Mouse (Mus musculus): ENCODE results near the gene Hist2h2bb. TPM values are rescaled to one million over a fixed set of nuclear protein-coding genes. Genes with fewer than 3 reads are reported as not detected.
"Not testable (repeated sequence)": the region's sequence is repeated elsewhere in the genome, so short reads cannot be mapped to it uniquely, and the experiment has no call there.

Gene Hist2h2bb
- polyA plus RNA-seq, 1 experiment from 2014 or later, result 15.5 TPM

GRCm38 (mm10) chr3:96273591-96274465 is 4.3 kb downstream of the Hist2h2bb start:
- H3K9me3 ChIP-seq, result no peaks in the 10 kb centered on the region
- peaks cover 6% of the 10 kb centered on the region; the same call in 1 of the 2 replicates for H3K4me1 ChIP-seq
- H3K4me3 ChIP-seq, result no peak overlapping the region
- no peak for ATAC-seq (ENCODE audit: low FRiP score, low read depth)
- WGBS, result 90% methylated on average over 17 of the region's 17 CpGs
- H3K4me2 ChIP-seq (replicated peaks), result no peak overlapping the region
- no peaks in the 10 kb centered on the region for H3K27me3 ChIP-seq
- no peak overlapping the region for H3K27ac ChIP-seq
- H3K36me3 ChIP-seq, result no peaks in the 10 kb centered on the region
- H3K9ac ChIP-seq, result no peak overlapping the region

GRCm38 (mm10) chr3:96277428-96277799 is 7.9 kb downstream of the Hist2h2bb start:
- Histone ChIP-seq H3K9me3 (no peaks in the 10 kb centered on the region), H3K4me1 (peaks cover 6% of the 10 kb centered on the region; the same call in 1 of the 2 replicates), H3K9ac (peak overlapping the region; percentile 73), H3K4me2 (replicated peaks) (peak overlapping the region; percentile 81), H3K36me3 (no peaks in the 10 kb centered on the region), H3K4me3 (peak overlapping the region; percentile 52), H3K27me3 (peaks cover 3% of the 10 kb centered on the region), H3K27ac (peak overlapping the region; percentile 88)
- ATAC-seq (ENCODE audit: low FRiP score, low read depth), result no peak
- WGBS, result 19% methylated on average over 8 of the region's 8 CpGs

- Histone ChIP-seq H3K9ac (peak overlapping the region; percentile 73), H3K4me3 (peak overlapping the region; percentile 52), H3K4me1 (peaks cover 6% of the 10 kb centered on the region; the same call in 1 of the 2 replicates), H3K9me3 (no peaks in the 10 kb centered on the region), H3K36me3 (no peaks in the 10 kb centered on the region), H3K27me3 (peaks cover 5% of the 10 kb centered on the region), H3K27ac (peak overlapping the region; percentile 88), H3K4me2 (replicated peaks) (peak overlapping the region; percentile 81)
- under 1% methylated on average over 49 of the region's 49 CpGs for WGBS
- ATAC-seq (ENCODE audit: low FRiP score, low read depth), result peak; percentile 97
These were observed 8.5 kb downstream of the Hist2h2bb start for GRCm38 (mm10) chr3:96277800-96278624.

- no peak overlapping the region for H3K4me3 ChIP-seq
- H3K9ac ChIP-seq, result no peak overlapping the region
- no peaks in the 10 kb centered on the region for H3K36me3 ChIP-seq
- peaks cover 6% of the 10 kb centered on the region; the same call in 1 of the 2 replicates for H3K4me1 ChIP-seq
- peaks cover 17% of the 10 kb centered on the region for H3K27me3 ChIP-seq
- WGBS, result 58% methylated on average over 6 of the region's 6 CpGs
- no peaks in the 10 kb centered on the region for H3K9me3 ChIP-seq
- H3K4me2 ChIP-seq (replicated peaks), result no peak overlapping the region
- no peak overlapping the region for H3K27ac ChIP-seq
- no peak for ATAC-seq (ENCODE audit: low FRiP score, low read depth)
These were observed 11.1 kb downstream of the Hist2h2bb start for GRCm38 (mm10) chr3:96280660-96281059.

DNA sequence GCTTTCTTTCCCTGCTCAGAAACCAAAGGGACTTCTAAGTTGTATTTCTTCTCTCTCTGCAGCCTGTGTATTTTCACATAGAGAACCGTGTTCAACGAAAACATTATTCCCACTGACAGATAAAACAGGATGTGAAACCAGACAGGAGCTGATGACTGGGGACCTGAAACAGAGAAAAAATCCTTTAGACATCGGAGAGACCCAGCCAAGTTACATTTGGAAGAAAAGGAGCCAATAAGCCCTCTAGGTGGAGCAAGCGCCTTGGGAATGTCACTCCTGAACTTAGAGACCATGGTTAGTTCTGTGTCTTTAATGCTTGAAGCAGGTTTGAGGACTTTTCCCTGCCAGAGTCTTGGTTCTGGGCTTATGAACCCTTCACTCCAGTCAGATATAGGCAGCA is 14.9 kb downstream of the Hist2h2bb start:
- H3K27ac ChIP-seq, result no peak overlapping the region
- peaks cover 21% of the 10 kb centered on the region for H3K27me3 ChIP-seq
- peak overlapping the region; percentile 43 for H3K9ac ChIP-seq
- no peaks in the 10 kb centered on the region for H3K36me3 ChIP-seq
- H3K9me3 ChIP-seq, result no peaks in the 10 kb centered on the region
- ATAC-seq (ENCODE audit: low FRiP score, low read depth), result no peak
- 15% methylated on average over 4 of the region's 4 CpGs for WGBS
- H3K4me2 ChIP-seq (replicated peaks), result peak overlapping the region; percentile 40
- H3K4me3 ChIP-seq, result no peak overlapping the region
- no peaks in the 10 kb centered on the region for H3K4me1 ChIP-seq

- not testable (repeated sequence) for ATAC-seq (ENCODE audit: low FRiP score, low read depth); H3K4me2 ChIP-seq (replicated peaks); H3K36me3 ChIP-seq; H3K9me3 ChIP-seq; H3K4me3 ChIP-seq; H3K9ac ChIP-seq; H3K4me1 ChIP-seq; H3K27ac ChIP-seq
- H3K27me3 ChIP-seq, result peaks cover 18% of the 10 kb centered on the region
- WGBS, result 89% methylated on average over 11 of the region's 11 CpGs
These were observed 17.8 kb downstream of the Hist2h2bb start for GRCm38 (mm10) chr3:96287334-96287733.

DNA sequence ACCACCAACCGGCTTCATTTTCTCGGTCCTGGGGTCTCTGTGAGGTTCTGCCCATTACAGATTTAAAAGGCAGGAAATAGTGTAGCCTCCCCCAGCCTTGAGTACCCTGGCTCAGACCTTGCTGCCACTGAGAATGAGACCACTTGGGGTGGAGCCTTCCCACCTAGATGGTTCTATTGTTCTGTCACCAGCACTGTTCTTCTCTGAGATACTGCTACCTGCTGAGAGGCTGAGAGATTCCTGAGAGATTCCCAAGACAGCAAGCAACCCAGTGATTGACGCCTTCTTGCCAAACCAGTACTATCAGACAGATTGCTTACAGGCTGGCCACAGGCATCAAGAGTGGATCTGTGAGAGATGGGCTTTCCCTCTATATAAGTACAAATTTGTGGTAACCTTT is 19.6 kb downstream of the Hist2h2bb start:
- no peak overlapping the region for H3K4me3 ChIP-seq
- no peak overlapping the region for H3K9ac ChIP-seq
- no peak overlapping the region for H3K4me2 ChIP-seq (replicated peaks)
- H3K27me3 ChIP-seq, result peaks cover 6% of the 10 kb centered on the region
- H3K4me1 ChIP-seq, result no peaks in the 10 kb centered on the region
- ATAC-seq (ENCODE audit: low FRiP score, low read depth), result no peak
- WGBS, result 69% methylated on average over 3 of the region's 3 CpGs
- H3K27ac ChIP-seq, result no peak overlapping the region
- no peaks in the 10 kb centered on the region for H3K36me3 ChIP-seq
- no peaks in the 10 kb centered on the region for H3K9me3 ChIP-seq

GRCm38 (mm10) chr3:96290727-96291126 is 21.2 kb downstream of the Hist2h2bb start:
- WGBS, result 96% methylated on average over 3 of the region's 3 CpGs
- H3K36me3 ChIP-seq; H3K27ac ChIP-seq; ATAC-seq (ENCODE audit: low FRiP score, low read depth); H3K4me2 ChIP-seq (replicated peaks); H3K27me3 ChIP-seq; H3K9ac ChIP-seq; H3K9me3 ChIP-seq; H3K4me3 ChIP-seq; H3K4me1 ChIP-seq: not testable (repeated sequence)

DNA sequence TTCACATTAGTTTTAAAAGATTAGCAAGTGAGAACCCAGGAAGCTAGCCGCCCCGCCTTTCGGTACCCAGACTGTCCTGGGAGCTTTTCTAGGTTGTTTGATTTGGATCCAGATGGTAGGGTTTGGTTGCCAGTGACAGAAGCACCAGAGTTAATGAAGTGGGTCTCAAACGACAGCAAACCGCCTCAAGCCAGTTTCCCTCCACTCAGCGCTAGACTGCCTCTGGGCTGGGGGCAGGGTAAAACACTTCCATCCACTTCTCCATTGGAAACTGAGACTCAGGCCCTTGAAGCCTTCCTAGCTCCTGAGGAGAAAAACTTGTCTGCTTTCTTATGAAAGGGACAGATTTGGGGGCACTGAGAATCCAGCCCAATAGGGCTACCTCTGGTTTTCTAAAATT is 23.1 kb downstream of the Hist2h2bb start:
- 42% methylated on average over 6 of the region's 6 CpGs for WGBS
- no peak overlapping the region for H3K27ac ChIP-seq
- no peak for ATAC-seq (ENCODE audit: low FRiP score, low read depth)
- H3K27me3 ChIP-seq, result no peaks in the 10 kb centered on the region
- H3K9ac ChIP-seq, result no peak overlapping the region
- no peaks in the 10 kb centered on the region for H3K4me1 ChIP-seq
- no peaks in the 10 kb centered on the region for H3K36me3 ChIP-seq
- H3K9me3 ChIP-seq, result peaks cover 7% of the 10 kb centered on the region; the same call in 1 of the 2 replicates
- no peak overlapping the region for H3K4me2 ChIP-seq (replicated peaks)
- no peak overlapping the region for H3K4me3 ChIP-seq

- 55% methylated on average over 5 of the region's 5 CpGs for WGBS
- ATAC-seq (ENCODE audit: low FRiP score, low read depth), result no peak
These were observed 23.8 kb downstream of the Hist2h2bb start for GRCm38 (mm10) chr3:96293368-96293767.

DNA sequence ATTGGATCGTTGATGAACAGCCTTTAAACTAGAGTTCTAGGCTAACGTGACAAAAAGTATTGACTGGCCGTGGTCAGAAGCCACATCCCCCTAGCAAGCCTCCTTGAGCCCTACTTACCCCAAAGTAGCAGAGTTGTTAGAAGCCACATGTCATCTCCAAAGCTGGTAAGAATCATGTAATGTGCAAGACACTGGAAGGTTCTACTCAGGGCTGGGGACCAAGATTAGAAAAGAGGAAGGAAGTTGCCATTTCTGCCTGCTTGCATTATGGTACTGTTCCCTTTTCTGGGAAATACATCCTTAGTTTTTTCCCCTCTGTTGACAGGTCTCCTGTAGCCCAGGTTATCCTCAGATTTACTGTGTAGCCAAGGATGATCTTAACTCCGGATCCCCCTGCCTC is 24.2 kb downstream of the Hist2h2bb start, which contains the start of gene Fcgr1:
TSS of gene Fcgr1 (minus strand) at position 183 of the 400 bp plus-strand sequence.
- Histone ChIP-seq H3K4me1 (no peaks in the 10 kb centered on the region), H3K4me2 (replicated peaks) (no peak within 1 kb of the TSS), H3K27ac (no peak within 1 kb of the TSS), H3K9ac (no peak within 1 kb of the TSS), H3K9me3 (peaks cover 7% of the 10 kb centered on the region; the same call in 1 of the 2 replicates), H3K36me3 (no peaks in the 10 kb centered on the region), H3K4me3 (no peak within 1 kb of the TSS), H3K27me3 (no peaks in the 10 kb centered on the region)
- ATAC-seq (ENCODE audit: low FRiP score, low read depth), result no peak
- 84% methylated on average over 4 of the region's 4 CpGs for WGBS

More at GRCm38 (mm10) chr3:96293368-96293767, 23.8 kb downstream of the Hist2h2bb start:
- Histone ChIP-seq H3K4me1 (no peaks in the 10 kb centered on the region), H3K9ac (no peak overlapping the region), H3K27me3 (no peaks in the 10 kb centered on the region), H3K27ac (no peak overlapping the region), H3K36me3 (no peaks in the 10 kb centered on the region), H3K9me3 (peaks cover 7% of the 10 kb centered on the region; the same call in 1 of the 2 replicates), H3K4me3 (no peak overlapping the region), H3K4me2 (replicated peaks) (no peak overlapping the region)

DNA sequence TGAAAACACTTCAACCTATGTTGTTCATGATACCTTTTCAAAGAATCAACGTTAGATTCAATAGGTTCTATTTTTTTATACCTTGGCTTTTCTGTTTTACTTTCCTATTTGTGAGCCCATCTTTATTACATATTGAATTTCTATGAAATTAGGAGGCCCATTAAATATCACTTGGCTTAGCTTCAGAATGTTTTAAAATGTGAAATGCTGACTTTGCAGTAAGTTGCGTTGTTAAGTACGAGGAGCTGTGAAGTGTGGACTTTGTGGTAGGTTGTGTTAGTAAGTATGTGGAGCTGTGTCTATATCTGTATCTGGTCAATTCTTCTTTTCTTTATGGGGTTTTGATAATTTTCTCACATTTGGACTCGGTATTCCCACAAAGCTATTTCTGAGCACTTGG is 28.8 kb downstream of the Hist2h2bb start:
- no peak overlapping the region for H3K4me2 ChIP-seq (replicated peaks)
- H3K4me1 ChIP-seq, result no peaks in the 10 kb centered on the region
- ATAC-seq (ENCODE audit: low FRiP score, low read depth), result no peak
- H3K9ac ChIP-seq, result no peak overlapping the region
- no peak overlapping the region for H3K4me3 ChIP-seq
- H3K9me3 ChIP-seq, result peaks cover 7% of the 10 kb centered on the region; the same call in 1 of the 2 replicates
- H3K27ac ChIP-seq, result no peak overlapping the region
- WGBS, result 92% methylated on average over 4 of the region's 4 CpGs
- peaks cover 4% of the 10 kb centered on the region; the same call in 1 of the 2 replicates for H3K27me3 ChIP-seq
- H3K36me3 ChIP-seq, result no peaks in the 10 kb centered on the region

Data from limb, embryonic 13.5 days (tissue).